Mouse (Mus musculus): ENCODE data around the gene Syne4. TPM values are rescaled to one million over a fixed set of nuclear protein-coding genes. Genes with fewer than 3 reads are reported as not detected.

Syne4 gene
- total RNA-seq, 2 experiments from 2014 or later: 0.86 to 0.87 TPM

Other genes with a start within 250 kb of the Syne4 start
- gene Zfp82, start 241.9 kb upstream of the Syne4 start, total RNA-seq (2021): 1 to 10 TPM in 1 of 2 experiments, under 1 TPM in 1; 0.98 to 1.1 TPM
- gene Gm26920, start 224.4 kb upstream of the Syne4 start, total RNA-seq (2021): under 1 TPM in 1 of 2 experiments, not detected in 1; 0.62 TPM
- gene Zfp566, start 224.3 kb upstream of the Syne4 start, total RNA-seq (2021): 1 to 10 TPM; 1.3 to 2.3 TPM
- gene Zfp260, start 220.0 kb upstream of the Syne4 start, total RNA-seq (2021): 10 to 100 TPM; 44.8 to 53.3 TPM
- 1 to 10 TPM; 4.5 to 6.5 TPM for gene Zfp382, start 192.9 kb upstream of the Syne4 start, total RNA-seq (2021)
- gene Zfp146, start 145.1 kb upstream of the Syne4 start, total RNA-seq (2021): 10 to 100 TPM; 39.0 to 42.5 TPM
- gene Cox7a1, start 130.7 kb upstream of the Syne4 start, total RNA-seq (2021): 1,000 to 10,000 TPM; 1,192 to 1,277 TPM
- 100 to 1,000 TPM; 303 to 326 TPM for gene Capns1, start 116.0 kb upstream of the Syne4 start, total RNA-seq (2021)
- 10 to 100 TPM; 55.5 to 60.7 TPM for gene Polr2i, start 82.9 kb upstream of the Syne4 start, total RNA-seq (2021)
- gene Tbcb, start 82.5 kb upstream of the Syne4 start, total RNA-seq (2021): 10 to 100 TPM; 68.5 to 76.1 TPM
- not detected for gene Ovol3, start 79.1 kb upstream of the Syne4 start, total RNA-seq (2021)
- gene Thap8, start 34.7 kb upstream of the Syne4 start, total RNA-seq (2021): under 1 TPM; 0.20 to 0.26 TPM
- gene Wdr62, start 34.4 kb upstream of the Syne4 start, total RNA-seq (2021): 1 to 10 TPM; 5.4 to 5.7 TPM
- gene Clip3, start 23.1 kb upstream of the Syne4 start, total RNA-seq (2021): 10 to 100 TPM; 14.0 TPM
- gene Alkbh6, start 6.1 kb upstream of the Syne4 start, total RNA-seq (2021): 10 to 100 TPM; 26.0 to 27.4 TPM
- 1 to 10 TPM in 1 of 2 experiments, under 1 TPM in 1; 0.87 to 1.0 TPM for gene E130208F15Rik, start 6.9 kb downstream of the Syne4 start, total RNA-seq (2021)
- 10 to 100 TPM; 15.1 to 15.8 TPM for gene Sdhaf1, start 9.1 kb downstream of the Syne4 start, total RNA-seq (2021)
- 1 to 10 TPM; 1.7 TPM for gene Lrfn3, start 48.0 kb downstream of the Syne4 start, total RNA-seq (2021)
- gene Tyrobp, start 99.0 kb downstream of the Syne4 start, total RNA-seq (2021): 10 to 100 TPM; 12.9 to 16.5 TPM
- gene Hcst, start 105.0 kb downstream of the Syne4 start, total RNA-seq (2021): 1 to 10 TPM in 1 of 2 experiments, under 1 TPM in 1; 0.92 to 1.8 TPM
- under 1 TPM; 0.29 to 0.45 TPM for gene Nfkbid, start 106.9 kb downstream of the Syne4 start, total RNA-seq (2021)
- gene Aplp1, start 130.7 kb downstream of the Syne4 start, total RNA-seq (2021): 1 to 10 TPM; 4.1 to 6.2 TPM
- under 1 TPM; 0.07 to 0.17 TPM for gene Kirrel2, start 142.9 kb downstream of the Syne4 start, total RNA-seq (2021)
- not detected for gene Nphs1, start 143.5 kb downstream of the Syne4 start, total RNA-seq (2021)
- not detected for gene Prodh2, start 178.8 kb downstream of the Syne4 start, total RNA-seq (2021)
- 1 to 10 TPM; 3.7 to 3.9 TPM for gene Arhgap33, start 220.3 kb downstream of the Syne4 start, total RNA-seq (2021)
- 100 to 1,000 TPM; 391 to 393 TPM for gene Hspb6, start 237.4 kb downstream of the Syne4 start, total RNA-seq (2021)
- gene Proser3, start 237.5 kb downstream of the Syne4 start, total RNA-seq (2021): 1 to 10 TPM; 2.7 to 4.8 TPM
- 10 to 100 TPM; 15.0 to 23.6 TPM for gene Lin37, start 245.0 kb downstream of the Syne4 start, total RNA-seq (2021)
- 10 to 100 TPM; 67.4 to 78.2 TPM for gene U2af1l4, start 248.5 kb downstream of the Syne4 start, total RNA-seq (2021)
- 1 to 10 TPM; 1.7 to 1.8 TPM for gene Gm49396, start 248.5 kb downstream of the Syne4 start, total RNA-seq (2021)
- 10 to 100 TPM; 78.2 to 80.1 TPM for gene Psenen, start 248.8 kb downstream of the Syne4 start, total RNA-seq (2021)

Measured in heart, postnatal 10 days (tissue).